Mouse (Mus musculus) liver, adult 2 months (tissue): ENCODE results near the gene Becn1. TPM values are rescaled to one million over a fixed set of nuclear protein-coding genes. Genes with fewer than 3 reads are reported as not detected.
A peak's percentile ranks its signal among the peaks of the same experiment; 100 is the strongest.

Experiments used
- DNase-seq: peaks from one replicate; pipeline ENCODE4 v3.0.0-alpha.2; 2011; ENCODE audit warnings: low read depth, low spot score; ENCODE audit errors: extremely low read depth
- H3K27ac ChIP-seq: fragments of 200-500 bp; replicated peaks from 2 replicates; pipeline ENCODE4 v1.5.1; 2012; ENCODE audit warnings: low read depth, mild to moderate bottlenecking, control low read depth, inconsistent platforms, low read length; ENCODE audit not compliant: insufficient read depth
- H3K27me3 ChIP-seq: fragments of 200-500 bp; 2 replicates; pipeline ENCODE4 v1.6.1; 2012; ENCODE audit warnings: mild to moderate bottlenecking, moderate library complexity, low read length, inconsistent platforms; ENCODE audit not compliant: control insufficient read depth, insufficient read depth
- H3K36me3 ChIP-seq: fragments of 200-500 bp; 2 replicates; pipeline ENCODE4 v1.6.1; 2012; ENCODE audit warnings: low read length, inconsistent platforms; ENCODE audit not compliant: control insufficient read depth, insufficient read depth
- H3K4me1 ChIP-seq: fragments of 200-500 bp; 2 replicates; pipeline ENCODE4 v1.6.1; 2011; ENCODE audit warnings: low read length; ENCODE audit not compliant: control insufficient read depth, insufficient read depth
- H3K4me3 ChIP-seq: fragments of 200-500 bp; 2 replicates; pipeline ENCODE4 v1.5.1; 2011; ENCODE audit warnings: low read depth, mild to moderate bottlenecking, control low read depth, low read length, moderate library complexity; ENCODE audit not compliant: insufficient read depth
- H3K79me2 ChIP-seq: fragments of 200-500 bp; 2 replicates; pipeline ENCODE4 v1.6.1; 2012; ENCODE audit warnings: inconsistent platforms, mild to moderate bottlenecking, low read length, moderate library complexity; ENCODE audit not compliant: control insufficient read depth, insufficient read depth
- H3K9ac ChIP-seq: fragments of 200-500 bp; 2 replicates; pipeline ENCODE4 v1.6.1; 2012; ENCODE audit warnings: low read depth, mild to moderate bottlenecking, control low read depth, inconsistent platforms, low read length
- CTCF ChIP-seq: fragments of 200-500 bp; IDR thresholded peaks from 2 replicates; pipeline ENCODE4 v1.5.1; 2011; ENCODE audit warnings: low read depth, low read length, control low read depth
- POLR2A ChIP-seq: fragments of 200-500 bp; IDR thresholded peaks from 2 replicates; pipeline ENCODE4 v1.6.1; 2011; ENCODE audit warnings: low read length, control low read depth; ENCODE audit not compliant: insufficient read depth; ENCODE audit errors: extremely low read depth
- whole genome bisulfite sequencing: fragments of 180-500 bp; shearing (Covaris S2); methylation state at CpG from one replicate; pipeline ENCODE4 v1.1.7; 2018; 5-methylcytosine and 5-hydroxymethylcytosine counted together
- polyA plus RNA-seq: library from polyadenylated mRNA; depleted of rRNA; stranded (reverse); fragments of >200 nt; gene quantifications from 2 replicates; pipeline ENCODE4 v1.2.3, GENCODE M21; 2012; rRNA removed
- total RNA-seq: library from RNA; depleted of rRNA; stranded (reverse); fragments of >200 nt; gene quantifications from 2 replicates; pipeline ENCODE4 v1.2.3, GENCODE M21; 2014; rRNA removed

Gene Becn1
- total RNA-seq (43.8 and 57.8 TPM in 2 replicates), polyA plus RNA-seq (43.1 and 50.8 TPM in 2 replicates)

GRCm38 (mm10) chr11:101302004-101302798 lies at the start of gene Becn1:
Becn1 (minus strand) TSS chr11:101302286.
- Histone ChIP-seq H3K4me3 (peak within 1 kb of the TSS; percentile 83), H3K27me3 (no peaks in the 10 kb centered on the region), H3K36me3 (peaks cover 14% of the 10 kb centered on the region; the same call in 1 of the 2 replicates), H3K4me1 (peaks cover 6% of the 10 kb centered on the region), H3K79me2 (peaks cover 26% of the 10 kb centered on the region), H3K9ac (peak within 1 kb of the TSS; percentile 82), H3K27ac (no peak within 1 kb of the TSS; the same call in 1 of the 2 replicates)
- peak; percentile 67 for TF ChIP-seq POLR2A
- peak; percentile 98 for TF ChIP-seq CTCF
- WGBS, result 6% methylated on average over 39 of the region's 39 CpGs
- DNase-seq, result peak; percentile 77

GRCm38 (mm10) chr11:101351721-101352111 lies 49.6 kb upstream of the Becn1 start:
- H3K27ac ChIP-seq, result peak overlapping the region; percentile 93
- 23% methylated on average over 3 of the region's 3 CpGs for WGBS
- peak; percentile 96 for DNase-seq

GRCm38 (mm10) chr11:101351100-101351720 lies 49.1 kb upstream of the Becn1 start:
- Histone ChIP-seq H3K9ac (peak overlapping the region; percentile 40), H3K27me3 (no peaks in the 10 kb centered on the region), H3K36me3 (no peaks in the 10 kb centered on the region), H3K79me2 (no peaks in the 10 kb centered on the region), H3K27ac (peak overlapping the region; percentile 93), H3K4me1 (peaks cover 41% of the 10 kb centered on the region), H3K4me3 (no peak overlapping the region)
- WGBS, result 31% methylated on average over 11 of the region's 11 CpGs
- DNase-seq, result peak; percentile 97
- TF ChIP-seq POLR2A (no peak), CTCF (no peak)

More at GRCm38 (mm10) chr11:101351721-101352111, 49.6 kb upstream of the Becn1 start:
- no peak for TF ChIP-seq POLR2A
- no peak for TF ChIP-seq CTCF
- H3K4me3 ChIP-seq, result no peak overlapping the region
- no peaks in the 10 kb centered on the region for H3K27me3 ChIP-seq
- peaks cover 43% of the 10 kb centered on the region for H3K4me1 ChIP-seq
- no peaks in the 10 kb centered on the region for H3K36me3 ChIP-seq
- H3K79me2 ChIP-seq, result no peaks in the 10 kb centered on the region
- peak overlapping the region; percentile 40 for H3K9ac ChIP-seq

- WGBS, result 89% methylated on average over 3 of the region's 3 CpGs
- no peak for TF ChIP-seq CTCF
- TF ChIP-seq POLR2A, result no peak
Measured at GRCm38 (mm10) chr11:101349216-101349615, 47.1 kb upstream of the Becn1 start.

GRCm38 (mm10) chr11:101348774-101349173 lies 46.7 kb upstream of the Becn1 start:
- DNase-seq, result no peak
- Histone ChIP-seq H3K4me1 (peaks cover 24% of the 10 kb centered on the region), H3K36me3 (no peaks in the 10 kb centered on the region), H3K4me3 (no peak overlapping the region), H3K27ac (no peak overlapping the region), H3K9ac (no peak overlapping the region), H3K79me2 (no peaks in the 10 kb centered on the region), H3K27me3 (no peaks in the 10 kb centered on the region)
- WGBS, result 83% methylated on average over 7 of the region's 7 CpGs
- TF ChIP-seq POLR2A (no peak), CTCF (no peak)

More at GRCm38 (mm10) chr11:101349216-101349615, 47.1 kb upstream of the Becn1 start:
- no peak overlapping the region for H3K27ac ChIP-seq
- no peaks in the 10 kb centered on the region for H3K79me2 ChIP-seq
- H3K36me3 ChIP-seq, result no peaks in the 10 kb centered on the region
- H3K9ac ChIP-seq, result no peak overlapping the region
- no peaks in the 10 kb centered on the region for H3K27me3 ChIP-seq
- no peak overlapping the region for H3K4me3 ChIP-seq
- peaks cover 28% of the 10 kb centered on the region for H3K4me1 ChIP-seq
- no peak for DNase-seq

- 83% methylated on average over 10 of the region's 10 CpGs for WGBS
- Histone ChIP-seq H3K27me3 (no peaks in the 10 kb centered on the region), H3K4me3 (no peak overlapping the region), H3K27ac (no peak overlapping the region), H3K36me3 (no peaks in the 10 kb centered on the region), H3K9ac (no peak overlapping the region), H3K79me2 (no peaks in the 10 kb centered on the region), H3K4me1 (peaks cover 12% of the 10 kb centered on the region; the same call in 1 of the 2 replicates)
- no peak for DNase-seq
- TF ChIP-seq POLR2A, result no peak
- 0 out of 2 replicates have a peak, but pooled peaks have one; percentile 27 for TF ChIP-seq CTCF
Measured at GRCm38 (mm10) chr11:101347083-101347775, 45.1 kb upstream of the Becn1 start.
